Mouse (Mus musculus) spleen, adult 2 months (tissue): ENCODE results near the gene Strn4. TPM values are rescaled to one million over a fixed set of nuclear protein-coding genes. Genes with fewer than 3 reads are reported as not detected.

Experiments
- DNase-seq, 2 experiments: peaks; one replicate each; pipeline versions ENCODE4 v3.0.0 to v3.0.0-alpha.2; 2012 to 2021; ENCODE audit warnings: low spot score in 2 of 2, low read depth in 1 of 2
- H3K27ac ChIP-seq: fragments of 200-500 bp; 2 replicates; pipeline ENCODE4 v1.5.1; 2012; ENCODE audit warnings: low read length, inconsistent platforms; ENCODE audit not compliant: insufficient read depth
- H3K27me3 ChIP-seq: fragments of 200-500 bp; 2 replicates; pipeline ENCODE4 v1.6.1; 2012; ENCODE audit warnings: mild to moderate bottlenecking, moderate library complexity, low read length, inconsistent platforms; ENCODE audit not compliant: control insufficient read depth, insufficient read depth
- H3K36me3 ChIP-seq: fragments of 200-500 bp; 2 replicates; pipeline ENCODE4 v1.6.1; 2012; ENCODE audit warnings: mild to moderate bottlenecking, low read length, inconsistent platforms; ENCODE audit not compliant: control insufficient read depth, insufficient read depth
- H3K4me1 ChIP-seq: fragments of 200-500 bp; 2 replicates; pipeline ENCODE4 v1.6.1; 2011; ENCODE audit warnings: inconsistent platforms; ENCODE audit not compliant: control insufficient read depth, insufficient read depth, insufficient read length
- H3K4me3 ChIP-seq: fragments of 200-500 bp; 2 replicates; pipeline ENCODE4 v1.5.1; 2011; ENCODE audit warnings: mild to moderate bottlenecking, inconsistent platforms; ENCODE audit not compliant: insufficient read depth, insufficient read length; ENCODE audit errors: extremely low read depth
- CTCF ChIP-seq: fragments of 200-500 bp; IDR thresholded peaks from 2 replicates; pipeline ENCODE4 v1.5.1; 2011; ENCODE audit warnings: mild to moderate bottlenecking, inconsistent platforms; ENCODE audit not compliant: insufficient read depth, insufficient read length, insufficient replicate concordance; ENCODE audit errors: extremely low read depth
- POLR2A ChIP-seq: fragments of 200-500 bp; IDR thresholded peaks from 2 replicates; pipeline ENCODE4 v1.6.1; 2011; ENCODE audit warnings: low read depth, low read length, inconsistent platforms
- WGBS: fragments of 180-500 bp; shearing (Covaris S2); methylation state at CpG from one replicate; pipeline ENCODE4 v1.1.7; 2018; 5-methylcytosine and 5-hydroxymethylcytosine counted together
- polyA plus RNA-seq: library from polyadenylated mRNA; depleted of rRNA; stranded (reverse); fragments of >200 nt; gene quantifications from 2 replicates; pipeline ENCODE4 v1.2.3, GENCODE M21; 2012; rRNA removed

Gene Strn4
- polyA plus RNA-seq: 121 and 148 TPM in 2 replicates

- no peak for DNase-seq
- 10% methylated on average over 1 of the region's 1 CpGs for WGBS
- H3K27me3 ChIP-seq: no peaks in the 10 kb centered on the region
- TF ChIP-seq CTCF: no peak
- TF ChIP-seq POLR2A: no peak
- peaks cover 11% of the 10 kb centered on the region for H3K36me3 ChIP-seq
- H3K27ac ChIP-seq: peak within 1 kb of the TSS; percentile 86
- H3K4me3 ChIP-seq: peak within 1 kb of the TSS; percentile 96
- peaks cover 17% of the 10 kb centered on the region for H3K4me1 ChIP-seq
Measured at GRCm38 (mm10) chr7:16815351-16815941, at the start of gene Strn4. Gene Strn4 (plus strand): TSS chr7:16815889.

GRCm38 (mm10) chr7:16766443-16766842, 49.2 kb upstream of the Strn4 start:
- Histone ChIP-seq H3K27me3 (no peaks in the 10 kb centered on the region), H3K4me3 (no peak overlapping the region), H3K27ac (no peak overlapping the region), H3K36me3 (no peaks in the 10 kb centered on the region), H3K4me1 (no peaks in the 10 kb centered on the region)
- no peak for TF ChIP-seq POLR2A
- no peak for TF ChIP-seq CTCF
- DNase-seq: no peak
- WGBS: 65% methylated on average over 2 of the region's 2 CpGs

GRCm38 (mm10) chr7:16775888-16776287, 39.8 kb upstream of the Strn4 start:
- Histone ChIP-seq H3K36me3 (no peaks in the 10 kb centered on the region), H3K27ac (no peak overlapping the region), H3K4me3 (no peak overlapping the region), H3K4me1 (no peaks in the 10 kb centered on the region; the same call in 1 of the 2 replicates), H3K27me3 (no peaks in the 10 kb centered on the region)
- TF ChIP-seq CTCF: no peak
- no peak for TF ChIP-seq POLR2A
- no peak for DNase-seq
- 56% methylated on average over 5 of the region's 5 CpGs for WGBS

GRCm38 (mm10) chr7:16780076-16780475, 35.6 kb upstream of the Strn4 start:
- no peaks in the 10 kb centered on the region for H3K36me3 ChIP-seq
- peaks cover 10% of the 10 kb centered on the region; the same call in 1 of the 2 replicates for H3K4me1 ChIP-seq
- no peak for DNase-seq
- H3K4me3 ChIP-seq: no peak overlapping the region
- H3K27me3 ChIP-seq: no peaks in the 10 kb centered on the region
- no peak overlapping the region for H3K27ac ChIP-seq
- no peak for TF ChIP-seq CTCF
- no peak for TF ChIP-seq POLR2A
- WGBS: 89% methylated on average over 5 of the region's 5 CpGs

- peak within 1 kb of the TSS; percentile 84 for H3K4me3 ChIP-seq
- H3K27me3 ChIP-seq: no peaks in the 10 kb centered on the region
- peak within 1 kb of the TSS; percentile 76 for H3K27ac ChIP-seq
- WGBS: 2% methylated on average over 34 of the region's 34 CpGs
- DNase-seq: peak; percentile 95 to 97
- peaks cover 10% of the 10 kb centered on the region; the same call in 1 of the 2 replicates for H3K4me1 ChIP-seq
- H3K36me3 ChIP-seq: no peaks in the 10 kb centered on the region
- TF ChIP-seq CTCF (no peak), POLR2A (peak; percentile 99)
Measured at GRCm38 (mm10) chr7:16780825-16781554, 34.7 kb upstream of the Strn4 start, which contains the start of gene Slc1a5. Gene Slc1a5 (plus strand): TSS chr7:16781340.

GRCm38 (mm10) chr7:16781555-16781815, 34.2 kb upstream of the Strn4 start:
- DNase-seq: no peak
- H3K27ac ChIP-seq: peak overlapping the region; percentile 76

More at GRCm38 (mm10) chr7:16781555-16781815, 34.2 kb upstream of the Strn4 start:
- H3K4me3 ChIP-seq: peak overlapping the region; percentile 84
- under 1% methylated on average over 10 of the region's 10 CpGs for WGBS
- no peak for TF ChIP-seq POLR2A
- no peak for TF ChIP-seq CTCF
- H3K36me3 ChIP-seq: no peaks in the 10 kb centered on the region
- H3K27me3 ChIP-seq: no peaks in the 10 kb centered on the region
- peaks cover 10% of the 10 kb centered on the region; the same call in 1 of the 2 replicates for H3K4me1 ChIP-seq
